Mouse (Mus musculus) small intestine, adult 2 months (tissue): ENCODE data around the gene Kcnb1. TPM values are rescaled to one million over a fixed set of nuclear protein-coding genes. Genes with fewer than 3 reads are reported as not detected.

Experiments
- H3K27ac ChIP-seq: fragments of 200-500 bp; 2 replicates; pipeline ENCODE4 v1.5.1; 2012; ENCODE audit warnings: low read depth, low read length, control low read depth, inconsistent platforms; ENCODE audit not compliant: insufficient read depth
- H3K27me3 ChIP-seq: fragments of 200-500 bp; 2 replicates; pipeline ENCODE4 v1.6.1; 2012; ENCODE audit warnings: mild to moderate bottlenecking, moderate library complexity, low read length, inconsistent platforms; ENCODE audit not compliant: control insufficient read depth, insufficient read depth
- H3K36me3 ChIP-seq: fragments of 200-500 bp; 2 replicates; pipeline ENCODE4 v1.6.1; 2012; ENCODE audit warnings: mild to moderate bottlenecking, low read length, control low read depth, inconsistent platforms; ENCODE audit not compliant: control insufficient read depth, insufficient read depth
- H3K4me1 ChIP-seq: fragments of 200-500 bp; 2 replicates; pipeline ENCODE4 v1.6.1; 2012; ENCODE audit warnings: low read length, inconsistent platforms, mixed read lengths; ENCODE audit not compliant: control insufficient read depth, insufficient read depth, insufficient read length
- H3K4me3 ChIP-seq: fragments of 200-500 bp; 2 replicates; pipeline ENCODE4 v1.5.1; 2012; ENCODE audit warnings: low read depth, mild to moderate bottlenecking, control low read depth, inconsistent platforms, low read length, moderate library complexity
- CTCF ChIP-seq: fragments of 200-500 bp; IDR thresholded peaks from 2 replicates; pipeline ENCODE4 v1.5.1; 2012; ENCODE audit warnings: low read depth, mild to moderate bottlenecking, control low read depth, inconsistent platforms, low read length, moderate library complexity, mixed read lengths; ENCODE audit not compliant: insufficient replicate concordance, insufficient read length; ENCODE audit errors: extremely low read depth
- POLR2A ChIP-seq: fragments of 200-500 bp; IDR thresholded peaks from 2 replicates; pipeline ENCODE4 v1.6.1; 2012; ENCODE audit warnings: low read depth, mild to moderate bottlenecking, control low read depth, inconsistent platforms, low read length, moderate library complexity
- WGBS: fragments of 180-500 bp; shearing (Covaris S2); methylation state at CpG from one replicate; pipeline ENCODE4 v1.1.7; 2018; 5-methylcytosine and 5-hydroxymethylcytosine counted together
- polyA plus RNA-seq: library from polyadenylated mRNA; depleted of rRNA; stranded (reverse); fragments of >200 nt; gene quantifications from 2 replicates; pipeline ENCODE4 v1.2.3, GENCODE M21; 2012

The Kcnb1 gene
- polyA plus RNA-seq, 1 experiment, result 2.7 TPM

GRCm38 (mm10) chr2:167187119-167187518 lies 2.8 kb downstream of the Kcnb1 start:
- peaks cover 24% of the 10 kb centered on the region for H3K27me3 ChIP-seq
- no peak overlapping the region for H3K4me3 ChIP-seq
- peaks cover 6% of the 10 kb centered on the region for H3K4me1 ChIP-seq
- no peaks in the 10 kb centered on the region for H3K36me3 ChIP-seq
- WGBS, result 78% methylated on average over 5 of the region's 5 CpGs
- TF ChIP-seq CTCF (no peak), POLR2A (no peak)
- H3K27ac ChIP-seq, result no peak overlapping the region

GRCm38 (mm10) chr2:167186544-167186943 lies 3.4 kb downstream of the Kcnb1 start:
- no peak overlapping the region for H3K27ac ChIP-seq
- TF ChIP-seq POLR2A (no peak), CTCF (no peak)
- no peak overlapping the region for H3K4me3 ChIP-seq
- peaks cover 6% of the 10 kb centered on the region for H3K4me1 ChIP-seq
- WGBS, result 47% methylated on average over 10 of the region's 10 CpGs
- no peaks in the 10 kb centered on the region for H3K36me3 ChIP-seq
- H3K27me3 ChIP-seq, result peaks cover 24% of the 10 kb centered on the region

GRCm38 (mm10) chr2:167186003-167186402 lies 4.0 kb downstream of the Kcnb1 start:
- H3K4me1 ChIP-seq, result peaks cover 6% of the 10 kb centered on the region
- H3K36me3 ChIP-seq, result no peaks in the 10 kb centered on the region
- WGBS, result 51% methylated on average over 13 of the region's 13 CpGs
- no peak for TF ChIP-seq POLR2A
- no peak for TF ChIP-seq CTCF
- peaks cover 24% of the 10 kb centered on the region for H3K27me3 ChIP-seq
- no peak overlapping the region for H3K27ac ChIP-seq
- no peak overlapping the region for H3K4me3 ChIP-seq

- 68% methylated on average over 2 of the region's 2 CpGs for WGBS
- Histone ChIP-seq H3K36me3 (no peaks in the 10 kb centered on the region), H3K27ac (no peak overlapping the region), H3K4me3 (no peak overlapping the region), H3K4me1 (peaks cover 6% of the 10 kb centered on the region), H3K27me3 (peaks cover 20% of the 10 kb centered on the region)
- TF ChIP-seq POLR2A (no peak), CTCF (no peak)
Measured at GRCm38 (mm10) chr2:167185432-167185831, 4.5 kb downstream of the Kcnb1 start.

- WGBS, result 81% methylated on average over 14 of the region's 14 CpGs
- TF ChIP-seq POLR2A (no peak), CTCF (no peak)
- no peaks in the 10 kb centered on the region for H3K27me3 ChIP-seq
Measured at GRCm38 (mm10) chr2:167181662-167182389, 8.1 kb downstream of the Kcnb1 start.

GRCm38 (mm10) chr2:167181096-167181495 lies 8.9 kb downstream of the Kcnb1 start:
- no peak overlapping the region for H3K27ac ChIP-seq
- TF ChIP-seq CTCF (no peak), POLR2A (no peak)
- no peaks in the 10 kb centered on the region for H3K27me3 ChIP-seq
- no peak overlapping the region for H3K4me3 ChIP-seq
- no peaks in the 10 kb centered on the region for H3K4me1 ChIP-seq
- 75% methylated on average over 8 of the region's 8 CpGs for WGBS
- no peaks in the 10 kb centered on the region for H3K36me3 ChIP-seq

More at GRCm38 (mm10) chr2:167181662-167182389, 8.1 kb downstream of the Kcnb1 start:
- no peaks in the 10 kb centered on the region for H3K36me3 ChIP-seq
- H3K27ac ChIP-seq, result no peak overlapping the region
- no peak overlapping the region for H3K4me3 ChIP-seq
- H3K4me1 ChIP-seq, result no peaks in the 10 kb centered on the region

GRCm38 (mm10) chr2:167179301-167179700 lies 10.7 kb downstream of the Kcnb1 start:
- H3K4me1 ChIP-seq, result no peaks in the 10 kb centered on the region
- no peak overlapping the region for H3K4me3 ChIP-seq
- no peaks in the 10 kb centered on the region for H3K36me3 ChIP-seq
- no peak overlapping the region for H3K27ac ChIP-seq
- no peak for TF ChIP-seq POLR2A
- TF ChIP-seq CTCF, result no peak
- no peaks in the 10 kb centered on the region for H3K27me3 ChIP-seq
- 80% methylated on average over 10 of the region's 10 CpGs for WGBS

- TF ChIP-seq CTCF (no peak), POLR2A (no peak)
- Histone ChIP-seq H3K27me3 (no peaks in the 10 kb centered on the region), H3K36me3 (no peaks in the 10 kb centered on the region), H3K4me3 (no peak overlapping the region), H3K27ac (no peak overlapping the region), H3K4me1 (no peaks in the 10 kb centered on the region)
- 30% methylated on average over 10 of the region's 10 CpGs for WGBS
Measured at GRCm38 (mm10) chr2:167177231-167177641, 12.7 kb downstream of the Kcnb1 start.
